Comparison of ENCODE assay signal across 35 mouse cellular contexts in the genomic region with DNA sequence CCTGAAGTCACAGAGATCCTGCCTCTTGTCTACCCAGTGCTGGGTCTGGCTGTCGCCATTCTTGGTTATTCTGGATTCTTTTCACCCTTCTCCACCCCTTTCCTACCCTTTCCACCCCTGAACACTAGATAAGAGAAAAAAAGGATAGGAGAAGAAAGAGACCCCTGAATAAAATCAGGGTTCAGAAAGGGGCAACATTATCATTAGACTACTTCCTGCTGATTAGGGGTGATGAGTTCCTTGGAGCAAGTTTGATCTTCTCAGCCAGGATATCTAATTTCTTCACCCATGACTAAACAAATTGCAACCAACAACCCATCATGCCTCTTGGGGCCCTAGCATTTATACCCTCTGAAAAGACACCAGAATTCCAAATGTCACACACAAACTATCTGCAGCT. TPM values are rescaled to one million over a fixed set of nuclear protein-coding genes. Genes with fewer than 3 reads are reported as not detected.
"Had no signal": no experiment of that assay in that cellular context is flagged by ENCODE, and none has a peak within 500 bp of the region (broad histone marks: within the 10 kb centered on the region; RNA-seq: fewer than 3 reads in every experiment).

No protein-coding gene starts in this region.

- H3K9ac ChIP-seq: heart, embryonic 12.5 days; heart, embryonic 13.5 days; heart, embryonic 15.5 days; hindbrain, embryonic 12.5 days; hindbrain, embryonic 14.5 days; hindbrain, embryonic 15.5 days; intestine, embryonic 15.5 days; kidney, embryonic 15.5 days had no signal

- H3K27ac ChIP-seq: heart, embryonic 10.5 days; heart, embryonic 13.5 days; heart, embryonic 15.5 days; hindbrain, embryonic 10.5 days; hindbrain, embryonic 12.5 days; hindbrain, embryonic 13.5 days; hindbrain, embryonic 14.5 days; hindbrain, embryonic 15.5 days; hindbrain, postnatal 0 days; intestine, embryonic 15.5 days; kidney, embryonic 15.5 days; kidney, postnatal 0 days; layer of hippocampus, adult 2 months had no signal

- H3K9me3 ChIP-seq: heart, embryonic 10.5 days; heart, embryonic 12.5 days; heart, embryonic 13.5 days; heart, embryonic 15.5 days; hindbrain, embryonic 10.5 days; hindbrain, embryonic 12.5 days; hindbrain, embryonic 13.5 days; hindbrain, embryonic 15.5 days; intestine, embryonic 15.5 days; kidney, embryonic 15.5 days had no signal

- ATAC-seq: hindbrain, embryonic 16.5 days; hindbrain, postnatal 0 days; inflammation-experienced regulatory T-cells, adult 6 months; intestine, embryonic 15.5 days; intestine, embryonic 16.5 days; intestine, postnatal 0 days had no signal

- H3K4me3 ChIP-seq: heart, embryonic 10.5 days; heart, embryonic 12.5 days; heart, embryonic 13.5 days; heart, embryonic 15.5 days; hindbrain, embryonic 12.5 days; hindbrain, embryonic 13.5 days; hindbrain, embryonic 15.5 days; intestine, embryonic 15.5 days; kidney, embryonic 15.5 days; layer of hippocampus, adult 2 months had no signal

- DNase-seq: heart, postnatal 10 days; heart, postnatal 14 days; heart, postnatal 36 days; heart, postnatal 4 days; kidney, adult 11 months; kidney, adult 18-20 months; kidney, adult 2 months; kidney, adult 8-10 months; kidney, adult 9 months; kidney, postnatal 10 days; kidney, postnatal 14 days; kidney, postnatal 36 days; kidney, postnatal 4 days; layer of hippocampus, adult 9-11 months; layer of hippocampus, postnatal 36 days had no signal

- H3K27me3 ChIP-seq: heart, embryonic 12.5 days; heart, embryonic 13.5 days; heart, embryonic 15.5 days; hindbrain, embryonic 12.5 days; hindbrain, embryonic 13.5 days; hindbrain, embryonic 15.5 days; intestine, embryonic 15.5 days; kidney, embryonic 15.5 days had no signal

- H3K4me2 ChIP-seq: heart, embryonic 11.5 days; heart, embryonic 12.5 days; hindbrain, embryonic 12.5 days; hindbrain, embryonic 14.5 days; hindbrain, embryonic 15.5 days had no signal

RNA-seq across cellular contexts. Expression of gene Ttll13, which starts 21.6 kb away (rescaled TPM):
- total RNA-seq: hematopoietic stem cell, adult 5-6 weeks had no signal
- polyA plus RNA-seq: inflammation-experienced regulatory T-cells, adult 6 months had no signal
